Mouse (Mus musculus) CH12.LX (cell line): Measurements from ENCODE around the gene Samd14. TPM values are rescaled to one million over a fixed set of nuclear protein-coding genes. Genes with fewer than 3 reads are reported as not detected.

Experiments
- DNase-seq: peaks from one replicate; pipeline ENCODE4 v3.0.0-alpha.2; 2013; ENCODE audit errors: extremely low read depth
- H3K27ac ChIP-seq: 2 replicates; pipeline ENCODE4 v1.5.1; 2012; ENCODE audit warnings: low read depth, mild to moderate bottlenecking, control low read depth, moderate library complexity; ENCODE audit not compliant: insufficient read depth
- H3K27me3 ChIP-seq: replicated peaks from 2 replicates; pipeline ENCODE3; 2012; ENCODE audit warnings: inconsistent platforms
- H3K36me3 ChIP-seq, 2 experiments: replicated peaks in 1 of 2; 2 replicates each; pipeline versions ENCODE3 to v1.6.1; 2012; ENCODE audit warnings: inconsistent platforms in 1 of 2, low read length in 1 of 2, mild to moderate bottlenecking in 1 of 2, mixed read lengths in 1 of 2, moderate library complexity in 1 of 2; ENCODE audit not compliant: control insufficient read depth in 1 of 2, insufficient read depth in 1 of 2
- H3K4me1 ChIP-seq, 2 experiments: 2 replicates each; pipeline ENCODE4 v1.6.1; 2012; ENCODE audit warnings: inconsistent platforms in 1 of 2, moderate library complexity in 1 of 2; ENCODE audit not compliant: insufficient read depth in 2 of 2, control insufficient read depth in 1 of 2
- H3K4me2 ChIP-seq: 2 replicates; pipeline ENCODE4 v1.6.1; 2012; ENCODE audit warnings: low read depth, mild to moderate bottlenecking, control low read depth; ENCODE audit not compliant: poor library complexity, insufficient read depth, severe bottlenecking
- H3K4me3 ChIP-seq, 3 experiments: fragments of 150-350 bp in 1 of 3; sonication (generic) in 1 of 3; replicated peaks in 1 of 3; 2 replicates each; pipeline versions ENCODE3 to v1.5.1; 2011 to 2012; ENCODE audit warnings: low read depth in 2 of 3, low read length in 2 of 3, mild to moderate bottlenecking in 2 of 3, moderate library complexity in 2 of 3, control low read depth in 1 of 3, improper control_type of control experiment in 1 of 3, inconsistent platforms in 1 of 3, mixed read lengths in 1 of 3; ENCODE audit not compliant: poor library complexity in 1 of 3
- H3K79me2 ChIP-seq: replicated peaks from 2 replicates; pipeline ENCODE4 v1.6.1; 2012; ENCODE audit warnings: mild to moderate bottlenecking, moderate library complexity; ENCODE audit not compliant: control insufficient read depth, poor library complexity, insufficient read depth, severe bottlenecking; ENCODE audit errors: extremely low read depth
- H3K9ac ChIP-seq: 2 replicates; pipeline ENCODE4 v1.6.1; 2012; ENCODE audit warnings: low read depth, mild to moderate bottlenecking, control low read depth, moderate library complexity; ENCODE audit not compliant: insufficient read depth
- H3K9me3 ChIP-seq: replicated peaks from 2 replicates; pipeline ENCODE3; 2012; ENCODE audit warnings: low read length, inconsistent platforms, mixed read lengths
- CHD2 ChIP-seq: IDR thresholded peaks from 2 replicates; pipeline ENCODE4 v1.6.1; 2011; ENCODE audit warnings: low read length, improper control_type of control experiment
- EP300 ChIP-seq: IDR thresholded peaks from 2 replicates; pipeline ENCODE4 v1.6.1; 2011; ENCODE audit warnings: low read length, improper control_type of control experiment
- IRF4 ChIP-seq: IDR thresholded peaks from 2 replicates; pipeline ENCODE4 v1.6.1; 2014; ENCODE audit warnings: low read depth, mild to moderate bottlenecking, inconsistent platforms, low read length, improper control_type of control experiment
- JUND ChIP-seq: conservative IDR thresholded peaks from 2 replicates; pipeline ENCODE4 v1.6.1; 2011; ENCODE audit warnings: low read depth, low read length, improper control_type of control experiment
- KAT2A ChIP-seq: IDR thresholded peaks from 2 replicates; pipeline ENCODE4 v1.6.1; 2012; ENCODE audit warnings: low read length, improper control_type of control experiment, inconsistent platforms; ENCODE audit not compliant: insufficient replicate concordance
- MAFK ChIP-seq: IDR thresholded peaks from 2 replicates; pipeline ENCODE4 v1.6.1; 2011; ENCODE audit warnings: low read length, improper control_type of control experiment; ENCODE audit not compliant: insufficient replicate concordance
- MEF2A ChIP-seq: IDR thresholded peaks from 2 replicates; pipeline ENCODE4 v1.6.1; 2014; ENCODE audit warnings: low read depth, mild to moderate bottlenecking, inconsistent platforms, low read length, improper control_type of control experiment, borderline replicate concordance
- MXI1 ChIP-seq: IDR thresholded peaks from 2 replicates; pipeline ENCODE4 v1.6.1; 2011; ENCODE audit warnings: mild to moderate bottlenecking, low read depth, low read length, improper control_type of control experiment
- MYC ChIP-seq: IDR thresholded peaks from 2 replicates; pipeline ENCODE4 v1.6.1; 2011; ENCODE audit warnings: low read depth, mild to moderate bottlenecking, improper control_type of control experiment, low read length
- POLR2AphosphoS2 ChIP-seq: IDR thresholded peaks from 2 replicates; pipeline ENCODE4 v1.6.1; 2011; ENCODE audit warnings: low read depth, low read length, improper control_type of control experiment
- RAD21 ChIP-seq: IDR thresholded peaks from 2 replicates; pipeline ENCODE4 v1.6.1; 2011; ENCODE audit warnings: low read depth, mild to moderate bottlenecking, low read length, improper control_type of control experiment, moderate library complexity
- SIN3A ChIP-seq: IDR thresholded peaks from 2 replicates; pipeline ENCODE4 v1.6.1; 2012; ENCODE audit warnings: low read length, improper control_type of control experiment, inconsistent platforms
- SMC3 ChIP-seq: IDR thresholded peaks from 2 replicates; pipeline ENCODE4 v1.6.1; 2011; ENCODE audit warnings: low read depth, low read length, improper control_type of control experiment
- TBP ChIP-seq: conservative IDR thresholded peaks from 2 replicates; pipeline ENCODE4 v1.6.1; 2011; ENCODE audit warnings: low read depth, low read length, improper control_type of control experiment
- USF1 ChIP-seq: IDR thresholded peaks from 2 replicates; pipeline ENCODE4 v1.6.1; 2014; ENCODE audit warnings: low read depth, mild to moderate bottlenecking, inconsistent platforms, low read length, improper control_type of control experiment
- USF2 ChIP-seq: conservative IDR thresholded peaks from 2 replicates; pipeline ENCODE4 v1.6.1; 2011; ENCODE audit warnings: low read depth, low read length, improper control_type of control experiment
- ZC3H11A ChIP-seq: IDR thresholded peaks from 2 replicates; pipeline ENCODE4 v1.6.1; 2012; ENCODE audit warnings: low read depth, mild to moderate bottlenecking, inconsistent platforms, low read length, improper control_type of control experiment
- dilution Hi-C: fragments of 300-500 bp; cut with MboI; formaldehyde crosslinking; loops from 2 replicates; pipeline ENCODE4 v1.14.3; 2020; ENCODE audit warnings: low sequenced_read_pairs; ENCODE audit not compliant: extremely low pct_unique_long_range_greater_than_20kb, extremely low pct_ligation_motif_present
- in situ Hi-C: fragments of 300-500 bp; cut with MboI; formaldehyde crosslinking; loops from 3 replicates; pipeline ENCODE4 v1.14.3; 2019; ENCODE audit warnings: low sequenced_read_pairs, low pct_ligation_motif_present, low pct_unique_long_range_greater_than_20kb, mixed read lengths
- polyA plus RNA-seq: library from polyadenylated mRNA; unstranded; fragments of >175 nt; gene quantifications from 2 replicates; pipeline ENCODE4 v1.2.1, GENCODE M21; 2012; ENCODE audit warnings: low read depth; ENCODE audit not compliant: insufficient read length
- total RNA-seq, 2 experiments: library from RNA; depleted of rRNA; stranded (reverse); fragments of 300-350 nt in 1 of 2; fragments of >200 nt in 1 of 2; gene quantifications; 2 replicates each; pipeline ENCODE4 v1.2.3; 2012 to 2014

The Samd14 gene
- total and polyA plus RNA-seq, 3 experiments: 0.17 TPM; not detected in 2

GRCm38 (mm10) chr11:95038156-95038817, 28.6 kb downstream of the Samd14 start:
- no peaks in the 10 kb centered on the region for H3K9me3 ChIP-seq
- no peak overlapping the region for H3K27ac ChIP-seq
- dilution Hi-C loops (no loop called here), in situ Hi-C loops (no loop called here)
- no peaks in the 10 kb centered on the region for H3K79me2 ChIP-seq
- no peak overlapping the region for H3K4me2 ChIP-seq
- peaks cover 0 to 13% of the 10 kb centered on the region in 2 experiments; a peak in 3 of 4 replicates for H3K4me1 ChIP-seq
- TF ChIP-seq JUND (no peak), USF2 (no peak), SIN3A (no peak), EP300 (no peak), MXI1 (no peak), CHD2 (no peak), MYC (no peak), USF1 (no peak), POLR2AphosphoS2 (no peak), ZC3H11A (no peak), KAT2A (no peak), RAD21 (no peak), TBP (no peak), IRF4 (no peak)
- H3K36me3 ChIP-seq: no peaks in the 10 kb centered on the region
- no peak overlapping the region for H3K4me3 ChIP-seq
- no peak for DNase-seq
- no peak overlapping the region for H3K9ac ChIP-seq
- peaks cover 85% of the 10 kb centered on the region for H3K27me3 ChIP-seq

- in situ Hi-C loops (no loop called here), dilution Hi-C loops (no loop called here)
- peaks cover 0 to 3% of the 10 kb centered on the region in 2 experiments for H3K36me3 ChIP-seq
- no peak overlapping the region for H3K4me3 ChIP-seq
- H3K4me1 ChIP-seq: peaks cover 0 to 13% of the 10 kb centered on the region in 2 experiments; a peak in 3 of 4 replicates
- no peak overlapping the region for H3K4me2 ChIP-seq
- H3K27ac ChIP-seq: no peak overlapping the region
- TF ChIP-seq SMC3: no peak
- TF ChIP-seq MAFK: 0 out of 2 replicates have a peak, but pooled peaks have one; percentile 21
- TF ChIP-seq ZC3H11A: no peak
- no peak for TF ChIP-seq EP300
- no peak for TF ChIP-seq MEF2A
- no peaks in the 10 kb centered on the region for H3K9me3 ChIP-seq
- H3K27me3 ChIP-seq: peaks cover 77% of the 10 kb centered on the region
- no peak for DNase-seq
- no peaks in the 10 kb centered on the region for H3K79me2 ChIP-seq
- H3K9ac ChIP-seq: no peak overlapping the region
These were observed 29.4 kb downstream of the Samd14 start for GRCm38 (mm10) chr11:95038818-95039655.
